Comparison of ENCODE assay signal across 8 mouse cellular contexts in the genomic region with DNA sequence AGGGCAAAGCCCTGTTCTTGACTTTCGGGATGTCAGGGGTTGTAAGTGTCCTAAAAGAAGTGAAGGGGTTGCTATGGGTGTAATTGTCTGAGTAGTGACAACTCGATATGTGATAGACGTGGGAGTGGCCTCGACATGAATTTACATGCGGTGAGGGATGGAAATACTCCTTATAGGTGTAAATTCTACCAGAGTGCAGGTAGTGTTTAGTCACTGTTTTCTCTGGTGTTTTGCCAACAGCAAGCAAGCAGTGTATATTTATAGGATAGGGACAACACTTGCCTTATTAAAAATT. TPM values are rescaled to one million over a fixed set of nuclear protein-coding genes. Genes with fewer than 3 reads are reported as not detected.
DNase-seq lines count a peak whose midpoint lies in the region; ATAC-seq and TF ChIP-seq lines count a peak whose summit lies in the region.

No protein-coding gene starts in this region.

- ATAC-seq in kidney, postnatal 0 days (replicated peaks; ENCODE audit: low FRiP score, low read depth), result 0 out of 2 replicates have a peak, but pooled peaks have one; percentile 3
- no peak for ATAC-seq in hindbrain, embryonic 16.5 days
- peak; percentile 41; the same call in 1 of the 2 replicates for ATAC-seq in midbrain, embryonic 16.5 days

- H3K27ac ChIP-seq in kidney, postnatal 0 days, result no peak overlapping the region
- no peak overlapping the region for H3K27ac ChIP-seq in hindbrain, embryonic 16.5 days (ENCODE audit: low read depth, low read length)
- H3K27ac ChIP-seq in midbrain, embryonic 16.5 days (ENCODE audit: low read length), result no peak overlapping the region

- peaks cover 15% of the 10 kb centered on the region; the same call in 1 of the 2 replicates for H3K36me3 ChIP-seq in kidney, postnatal 0 days (ENCODE audit: insufficient read depth, low read length)
- H3K36me3 ChIP-seq in hindbrain, embryonic 16.5 days (ENCODE audit: control insufficient read depth, insufficient read depth, low read length), result peaks cover 17% of the 10 kb centered on the region
- H3K36me3 ChIP-seq in midbrain, embryonic 16.5 days (ENCODE audit: control insufficient read depth, insufficient read depth, low read length), result peaks cover 11% of the 10 kb centered on the region

- peak overlapping the region; percentile 96 for H3K4me3 ChIP-seq in kidney, postnatal 0 days (replicated peaks; ENCODE audit: low read depth, low read length)
- peak overlapping the region; percentile 100 for H3K4me3 ChIP-seq in hindbrain, embryonic 16.5 days (ENCODE audit: low read length)
- peak overlapping the region; percentile 99 for H3K4me3 ChIP-seq in midbrain, embryonic 16.5 days (ENCODE audit: low read depth, low read length)

- H3K9ac ChIP-seq in kidney, postnatal 0 days (ENCODE audit: low read depth, low read length), result peak overlapping the region; percentile 84
- peak overlapping the region; percentile 94 for H3K9ac ChIP-seq in hindbrain, embryonic 16.5 days (ENCODE audit: low read depth, low read length)
- peak overlapping the region; percentile 86 for H3K9ac ChIP-seq in midbrain, embryonic 16.5 days (ENCODE audit: low read depth, low read length)

- peak overlapping the region; percentile 81 for H3K4me2 ChIP-seq in kidney, postnatal 0 days (ENCODE audit: low read length)
- H3K4me2 ChIP-seq in hindbrain, embryonic 16.5 days (ENCODE audit: low read length), result peak overlapping the region; percentile 90
- peak overlapping the region; percentile 86 for H3K4me2 ChIP-seq in midbrain, embryonic 16.5 days (ENCODE audit: low read length)

- no peaks in the 10 kb centered on the region for H3K9me3 ChIP-seq in kidney, postnatal 0 days (replicated peaks; ENCODE audit: low read length)
- H3K9me3 ChIP-seq in hindbrain, embryonic 16.5 days (ENCODE audit: control insufficient read depth, low read length), result no peaks in the 10 kb centered on the region
- no peaks in the 10 kb centered on the region for H3K9me3 ChIP-seq in midbrain, embryonic 16.5 days (replicated peaks; ENCODE audit: control insufficient read depth, low read length, poor library complexity, severe bottlenecking)

- DNase-seq in kidney, postnatal 0 days (ENCODE audit: low spot score), result no peak
- DNase-seq in kidney, adult 11 months, result no peak
- peak; percentile 18 for DNase-seq in c-Kit-positive CD71-negative TER-119-negative erythroid progenitor cells, embryonic 14.5 days (ENCODE audit: low read depth)
- no peak for DNase-seq in layer of hippocampus, adult 9-10 months (ENCODE audit: low spot score)
- no peak for DNase-seq in adrenal gland, postnatal 14 days
- DNase-seq in gastrocnemius, postnatal 4 days (ENCODE audit: low spot score in 2 of 2), result no peak

- WGBS in kidney, postnatal 0 days, result 3% methylated on average over 5 of the region's 5 CpGs
- WGBS in hindbrain, embryonic 16.5 days, result 4% methylated on average over 5 of the region's 5 CpGs
- WGBS in midbrain, embryonic 16.5 days, result 5% methylated on average over 5 of the region's 5 CpGs

- H3K4me1 ChIP-seq in kidney, postnatal 0 days (replicated peaks; ENCODE audit: insufficient read depth, low read length), result no peaks in the 10 kb centered on the region
- H3K4me1 ChIP-seq in hindbrain, embryonic 16.5 days (ENCODE audit: control insufficient read depth, insufficient read depth, low read depth, low read length), result peaks cover 12% of the 10 kb centered on the region
- H3K4me1 ChIP-seq in midbrain, embryonic 16.5 days (ENCODE audit: control insufficient read depth, insufficient read depth, low read length), result peaks cover 16% of the 10 kb centered on the region

- TF ChIP-seq CTCF in kidney, postnatal 0 days (IDR thresholded peaks at IDR 0.05; ENCODE audit: low read depth), result no peak

- no peaks in the 10 kb centered on the region for H3K27me3 ChIP-seq in kidney, postnatal 0 days (ENCODE audit: insufficient read depth, low read length)
- H3K27me3 ChIP-seq in hindbrain, embryonic 16.5 days (replicated peaks; ENCODE audit: control insufficient read depth, insufficient read depth, low read length), result no peaks in the 10 kb centered on the region
- H3K27me3 ChIP-seq in midbrain, embryonic 16.5 days (ENCODE audit: control insufficient read depth, insufficient read depth, low read depth, low read length), result no peaks in the 10 kb centered on the region

RNA-seq across cellular contexts. Expression of a gene that starts 43.1 kb away (rescaled TPM):
- polyA plus RNA-seq in kidney, postnatal 0 days (2015; fragmentation: Nextera tagmentation; extraction: Ambion mirVana), result 55.6 and 59.4 TPM in 2 replicates
- 63.7 and 66.8 TPM in 2 replicates for polyA plus RNA-seq in hindbrain, embryonic 16.5 days (2015; fragmentation: Nextera tagmentation; extraction: Ambion mirVana)
- 64.4 and 65.7 TPM in 2 replicates for polyA plus RNA-seq in midbrain, embryonic 16.5 days (2015; fragmentation: Nextera tagmentation; extraction: Ambion mirVana)
- 20.0 and 24.6 TPM in 2 replicates for total RNA-seq in adrenal gland, postnatal 14 days (2021)
- total RNA-seq in gastrocnemius, postnatal 4 days (2021), result 10 to 100 TPM; 22.3 to 22.7 TPM

RNA-seq across cellular contexts. Expression of a gene that starts 44.5 kb away (rescaled TPM):
- 10.9 and 11.4 TPM in 2 replicates for polyA plus RNA-seq in kidney, postnatal 0 days (2015; fragmentation: Nextera tagmentation; extraction: Ambion mirVana)
- polyA plus RNA-seq in hindbrain, embryonic 16.5 days (2015; fragmentation: Nextera tagmentation; extraction: Ambion mirVana), result 18.4 and 21.6 TPM in 2 replicates
- polyA plus RNA-seq in midbrain, embryonic 16.5 days (2015; fragmentation: Nextera tagmentation; extraction: Ambion mirVana), result 20.3 and 21.7 TPM in 2 replicates
- total RNA-seq in adrenal gland, postnatal 14 days (2021), result 14.8 and 16.2 TPM in 2 replicates
- 10 to 100 TPM; 17.0 to 19.9 TPM for total RNA-seq in gastrocnemius, postnatal 4 days (2021)

RNA-seq across cellular contexts. Expression of a gene that starts 55.1 kb away (rescaled TPM):
- polyA plus RNA-seq in kidney, postnatal 0 days (2015; fragmentation: Nextera tagmentation; extraction: Ambion mirVana), result 1.6 and 1.7 TPM in 2 replicates
- 0.21 and 0.42 TPM in 2 replicates for polyA plus RNA-seq in hindbrain, embryonic 16.5 days (2015; fragmentation: Nextera tagmentation; extraction: Ambion mirVana)
- 1.2 and 1.3 TPM in 2 replicates for polyA plus RNA-seq in midbrain, embryonic 16.5 days (2015; fragmentation: Nextera tagmentation; extraction: Ambion mirVana)
- not detected in 2 replicates for total RNA-seq in adrenal gland, postnatal 14 days (2021)
- not detected for total RNA-seq in gastrocnemius, postnatal 4 days (2021)
